Mouse (Mus musculus) c-Kit-positive CD71-positive TER-119-positive erythroid progenitor cells, embryonic 14.5 days (primary cell): ENCODE measurements around the gene Cass4.

ENCODE experiments used
- DNase-seq: peaks from one replicate; pipeline ENCODE4 v3.0.0-alpha.2; 2013; ENCODE audit warnings: low spot score

Cass4 gene

GRCm38 (mm10) chr2:172441176-172441575, 47.6 kb downstream of the Cass4 start:
- peak; percentile 65 for DNase-seq

- no peak for DNase-seq
These were observed 52.0 kb downstream of the Cass4 start for GRCm38 (mm10) chr2:172445617-172446016.

DNA sequence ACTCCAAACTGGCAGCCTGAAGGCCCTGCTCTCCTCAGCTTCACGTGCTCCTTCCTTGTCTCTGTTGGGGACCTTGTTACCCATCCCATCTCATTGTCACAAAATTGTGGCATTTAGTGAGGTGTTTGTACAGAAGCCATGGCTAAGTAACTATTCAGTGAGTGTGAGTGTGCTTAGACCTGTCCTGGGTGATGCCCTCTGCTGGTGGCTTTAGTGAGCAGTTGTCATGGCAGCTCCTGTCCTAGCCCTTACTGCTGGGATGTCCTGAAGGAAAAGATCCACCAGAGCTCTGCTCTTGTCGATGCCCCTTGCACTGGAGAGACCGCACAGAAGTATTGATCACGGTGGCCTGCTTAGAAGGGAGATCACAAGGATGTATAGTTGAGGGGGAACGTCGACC, 53.7 kb downstream of the Cass4 start:
- DNase-seq, result no peak

DNA sequence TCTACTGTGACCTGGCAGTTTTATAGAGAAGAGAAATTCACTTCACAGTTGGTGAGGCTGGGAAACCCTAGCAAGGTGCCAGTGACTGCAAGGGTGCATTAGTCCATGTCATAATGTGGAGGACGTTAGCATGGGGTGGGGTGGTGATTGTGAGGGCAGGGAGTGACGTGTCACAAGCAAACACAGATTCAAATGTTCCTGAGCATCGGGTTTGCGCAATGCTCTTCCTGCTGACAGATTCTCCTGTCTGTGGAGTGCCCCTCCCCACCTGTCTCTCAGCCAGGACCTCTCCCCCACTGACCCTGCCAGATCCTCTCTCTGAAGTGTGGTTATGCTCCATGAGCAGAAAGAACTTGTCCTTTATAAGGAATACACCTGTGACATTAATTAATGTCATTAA, 54.7 kb downstream of the Cass4 start:
- no peak for DNase-seq

DNA sequence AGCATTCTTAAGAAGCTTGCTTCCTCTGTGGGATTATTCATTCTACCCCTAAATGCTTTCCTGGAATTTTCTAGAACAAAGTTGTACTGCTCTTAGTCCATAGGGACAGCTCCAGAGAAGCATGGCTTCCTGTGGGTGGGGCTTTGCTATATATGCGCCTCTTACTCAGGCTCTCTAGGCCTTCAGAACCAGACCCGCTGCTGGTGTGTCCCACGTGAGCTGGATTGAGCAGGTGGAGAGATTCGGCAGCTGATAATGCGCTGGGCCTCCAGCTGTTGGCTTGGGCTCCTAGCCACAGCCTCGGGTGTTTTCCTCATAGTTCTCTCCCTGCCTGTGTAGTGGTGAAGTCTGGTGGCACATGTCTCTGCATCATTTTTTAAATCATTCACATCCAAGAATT, 57.0 kb downstream of the Cass4 start:
- no peak for DNase-seq

- no peak for DNase-seq
These were observed 58.4 kb downstream of the Cass4 start for GRCm38 (mm10) chr2:172452031-172452430.

DNA sequence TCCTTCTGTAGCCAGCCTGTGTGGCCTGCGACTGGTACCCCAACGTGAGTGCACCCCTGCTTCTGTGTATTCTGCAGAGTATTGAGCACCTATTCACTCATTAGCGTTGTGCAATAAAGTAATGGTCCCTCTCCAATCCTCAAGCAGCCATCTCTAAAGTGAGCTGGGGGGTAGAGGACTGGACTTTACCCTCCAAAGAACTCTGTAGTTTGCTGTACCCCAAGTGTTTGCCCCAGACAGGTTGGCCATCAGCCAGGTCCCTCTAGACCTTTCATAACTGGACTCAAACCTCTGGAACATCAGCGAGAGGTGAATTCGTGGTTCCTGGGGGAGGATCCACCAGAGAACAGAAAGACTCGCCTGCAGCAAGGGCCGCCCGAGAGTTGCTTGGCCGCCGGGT, 58.9 kb downstream of the Cass4 start:
- no peak for DNase-seq

DNA sequence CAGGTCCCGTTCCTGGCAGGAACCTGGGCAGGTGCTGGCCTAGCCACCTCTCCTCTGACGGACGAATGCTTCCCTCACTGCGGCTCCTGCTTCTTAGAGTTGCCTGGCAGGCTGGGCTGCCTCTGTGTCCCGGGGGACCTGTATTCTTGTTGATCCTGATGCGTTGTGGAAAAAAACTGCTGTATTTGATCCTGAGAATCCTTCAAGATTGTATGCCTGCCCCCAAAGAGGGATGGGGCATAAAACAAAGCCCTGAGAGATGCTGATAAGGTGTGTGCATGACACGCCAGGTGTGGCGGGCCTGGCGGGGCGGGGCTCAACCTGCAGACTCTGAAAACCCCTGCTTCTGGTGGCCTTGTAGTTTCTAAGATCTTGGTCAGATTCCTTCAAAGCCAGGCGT, 64.9 kb downstream of the Cass4 start, which contains the start of gene Gcnt7:
Gene Gcnt7 (minus strand): TSS at position 101 of the 400 bp plus-strand sequence.
- no peak for DNase-seq

DNA sequence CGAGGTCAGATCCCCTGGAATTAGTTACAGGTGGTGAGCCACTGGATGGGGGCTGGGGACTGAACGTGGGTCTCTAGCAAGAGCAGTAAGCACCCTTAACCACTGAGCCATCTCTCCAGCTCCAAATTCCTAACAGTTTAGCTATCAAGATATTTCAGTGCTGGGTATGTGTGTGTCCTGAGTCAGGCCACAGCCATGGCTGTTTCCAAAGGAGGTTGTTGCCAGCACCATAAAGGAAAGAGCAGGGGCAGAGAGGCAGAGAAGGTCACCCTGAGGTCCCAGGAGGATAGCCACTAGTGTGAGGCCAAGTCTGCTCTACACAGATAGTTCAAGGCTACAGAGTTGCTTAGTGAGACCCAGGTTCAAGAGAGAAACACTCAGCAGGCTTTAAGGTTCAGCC, 67.1 kb downstream of the Cass4 start:
- DNase-seq, result no peak

GRCm38 (mm10) chr2:172462813-172463212, 69.2 kb downstream of the Cass4 start:
- no peak for DNase-seq

GRCm38 (mm10) chr2:172466427-172467132, 73.0 kb downstream of the Cass4 start:
- no peak for DNase-seq

- DNase-seq, result no peak
These were observed 73.6 kb downstream of the Cass4 start for GRCm38 (mm10) chr2:172467206-172467605.

DNA sequence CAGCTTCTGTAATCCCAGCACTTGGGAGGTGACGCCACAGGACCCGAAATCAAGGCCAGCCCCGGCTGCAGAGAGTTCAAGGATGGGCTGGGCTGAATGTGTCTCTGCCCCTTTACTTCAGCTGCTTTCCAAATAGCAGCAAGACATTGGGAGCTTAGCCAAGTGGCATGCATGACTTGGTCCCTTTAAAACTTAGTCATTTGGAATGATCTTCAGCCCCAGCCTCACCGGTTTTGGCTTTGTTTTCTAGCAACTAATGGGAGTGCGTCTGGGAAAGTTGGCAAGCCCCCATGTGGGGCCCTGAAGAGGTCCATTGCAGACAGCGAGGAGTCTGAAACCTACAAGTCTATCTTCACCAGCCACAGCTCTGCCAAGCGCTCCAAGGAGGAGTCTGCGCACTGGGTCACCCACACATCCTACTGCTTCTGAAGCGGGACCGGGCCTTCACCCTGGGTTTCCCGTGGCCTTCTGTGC, 74.8 kb downstream of the Cass4 start:
- DNase-seq, result no peak

DNA sequence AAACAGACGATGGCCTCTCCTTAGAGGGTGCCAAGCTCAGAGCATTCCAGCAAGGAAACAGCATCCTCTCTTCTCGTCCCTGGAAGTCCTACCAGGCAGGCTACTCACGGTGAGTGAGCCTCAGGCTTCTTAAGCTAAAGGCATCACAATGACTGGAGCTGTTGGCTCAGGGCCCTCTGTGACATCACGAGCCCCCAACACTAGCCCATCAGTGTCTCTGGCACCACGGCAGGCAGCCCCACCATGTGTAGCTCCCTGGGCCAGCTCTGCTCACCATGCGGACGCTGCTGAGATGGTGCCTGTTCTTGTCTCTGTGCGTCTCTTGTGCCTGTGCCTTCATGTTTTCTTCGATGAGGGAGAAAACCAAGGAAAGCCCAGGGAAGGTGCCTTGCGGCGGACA, 78.7 kb downstream of the Cass4 start, which contains the start of gene Fam209:
Gene Fam209 (plus strand): TSS at position 203 of the 400 bp plus-strand sequence.
- no peak for DNase-seq

DNA sequence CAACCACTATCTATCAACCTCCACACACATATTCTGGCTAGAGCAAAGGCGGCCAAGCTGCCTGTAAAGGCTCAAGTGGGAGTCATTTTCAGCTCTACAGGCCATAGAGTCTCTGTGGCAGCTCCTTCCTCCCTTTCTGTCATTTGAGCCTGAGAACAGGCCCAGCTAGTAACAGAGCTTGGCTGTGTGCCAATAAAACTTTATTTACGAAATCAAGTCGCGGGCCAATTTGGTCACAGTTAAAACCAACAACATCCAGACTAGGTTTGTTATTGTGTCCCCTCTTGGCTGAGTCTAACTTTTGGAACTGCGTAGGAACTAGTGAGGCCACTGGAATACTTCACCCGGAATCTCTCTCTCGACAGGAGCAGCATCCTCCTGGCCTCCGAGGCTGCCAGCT, 80.0 kb downstream of the Cass4 start:
- no peak for DNase-seq

DNA sequence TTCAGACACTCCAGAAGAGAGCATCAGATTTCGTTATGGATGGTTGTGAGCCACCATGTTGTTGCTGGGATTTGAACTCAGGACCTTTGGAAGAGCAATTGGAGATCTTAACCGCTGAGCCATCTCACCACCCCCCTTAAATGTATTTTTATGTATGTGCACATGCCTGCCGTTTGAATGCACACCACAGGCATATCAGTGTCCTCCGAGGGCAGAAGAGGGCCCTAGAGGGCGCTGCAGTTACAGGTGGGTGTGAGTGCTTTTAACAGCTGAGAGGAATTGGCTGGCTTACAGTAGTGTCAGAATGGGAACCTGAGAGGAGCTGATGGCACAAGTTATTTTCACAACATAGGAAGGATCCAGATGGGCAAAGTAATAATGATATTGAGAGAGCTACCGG, 81.4 kb downstream of the Cass4 start:
- DNase-seq, result peak; percentile 19

DNA sequence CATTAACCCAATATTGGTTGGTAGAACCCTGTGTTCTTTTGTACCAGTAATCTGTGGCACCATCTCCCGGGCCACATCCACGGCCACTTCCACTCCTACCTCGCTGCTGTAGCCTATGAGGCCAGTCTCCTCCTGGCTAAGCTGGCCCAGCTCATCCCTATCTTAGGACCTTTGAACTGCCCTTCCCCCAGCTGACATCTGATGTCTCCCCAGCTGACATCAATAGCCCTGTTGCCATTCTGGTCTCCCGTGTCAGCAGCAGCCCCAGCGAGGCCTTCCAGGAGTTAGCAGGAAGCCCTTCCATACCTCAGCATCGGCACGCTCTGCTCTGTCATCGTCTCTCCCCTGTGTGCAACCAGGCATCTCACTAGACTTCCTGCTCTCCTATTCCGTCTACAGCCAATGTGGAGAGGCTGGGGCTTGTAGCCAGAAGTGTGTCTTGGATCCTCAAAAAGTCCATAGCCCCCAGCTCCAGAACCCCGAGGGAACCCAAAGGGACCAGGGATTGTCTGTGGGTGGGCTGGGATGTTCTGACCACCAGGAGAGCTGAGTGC, 83.2 kb downstream of the Cass4 start:
- DNase-seq, result no peak

GRCm38 (mm10) chr2:172477350-172477749, 83.8 kb downstream of the Cass4 start:
- DNase-seq, result no peak

- DNase-seq, result peak; percentile 39
These were observed 84.3 kb downstream of the Cass4 start for GRCm38 (mm10) chr2:172477860-172478259.

DNA sequence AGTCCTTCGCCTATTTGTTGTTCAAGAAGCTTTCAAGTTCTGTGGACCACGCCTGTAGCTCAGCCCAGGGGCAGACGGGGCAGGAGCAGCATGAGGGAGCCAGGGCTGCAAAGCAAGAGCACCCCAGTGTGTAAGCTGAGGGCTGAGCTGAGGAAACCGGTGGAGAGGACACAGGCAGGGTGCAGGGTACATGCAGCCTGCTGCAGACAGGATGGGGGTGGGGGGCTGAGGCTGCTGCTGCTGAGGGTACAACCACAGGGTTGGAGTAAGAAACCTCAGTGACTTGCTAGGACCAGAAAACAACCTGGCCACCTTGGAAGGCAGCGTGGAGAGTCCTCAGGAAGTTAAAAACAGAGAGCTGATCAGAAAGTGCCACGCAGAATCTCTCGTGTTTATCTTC, 86.7 kb downstream of the Cass4 start:
- DNase-seq, result no peak

DNA sequence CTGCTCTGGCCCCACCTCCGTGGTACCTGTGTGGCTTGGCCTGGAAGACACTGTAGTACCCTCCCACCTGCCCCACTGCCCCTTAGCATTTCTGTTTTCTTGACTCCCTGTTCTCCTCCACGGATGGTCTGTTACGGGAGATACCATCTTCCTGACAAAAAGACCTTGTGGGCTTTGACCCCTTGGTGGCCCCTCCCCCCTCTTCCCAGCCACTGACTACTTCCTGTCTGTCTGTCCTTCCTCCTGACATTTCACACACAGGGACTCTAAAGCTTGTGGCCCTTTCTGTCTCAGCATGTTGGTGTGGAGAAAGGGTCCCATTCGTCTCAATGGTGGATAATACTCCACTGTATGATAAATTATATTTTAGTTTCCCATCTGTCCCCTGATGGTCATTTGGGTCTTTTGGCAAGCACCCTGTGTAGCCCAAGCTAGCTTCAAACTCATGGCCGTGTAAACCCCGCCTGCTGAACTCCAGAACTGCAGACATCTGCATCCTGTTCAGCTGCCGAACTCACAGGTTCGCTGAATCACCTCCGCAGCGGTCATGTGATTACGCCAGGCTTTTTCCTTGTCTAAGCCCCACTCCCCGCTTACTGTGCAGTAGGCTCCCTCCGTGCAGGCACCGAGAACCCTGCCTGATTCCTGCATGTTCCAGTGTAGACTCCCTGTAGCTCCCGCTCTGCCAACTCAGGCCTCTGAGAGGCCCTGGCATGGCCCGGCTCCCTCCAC, 88.2 kb downstream of the Cass4 start:
- DNase-seq, result no peak
